Mouse (Mus musculus): ENCODE data around the gene Olfr1366. TPM values are rescaled to one million over a fixed set of nuclear protein-coding genes. Genes with fewer than 3 reads are reported as not detected.
A peak's percentile ranks its signal among the peaks of the same experiment; 100 is the strongest.
"Not testable (repeated sequence)": the region's sequence is repeated elsewhere in the genome, so short reads cannot be mapped to it uniquely, and the experiment has no call there.

Gene Olfr1366
- polyA plus RNA-seq, 1 experiment from 2014 or later = 0.06 TPM

DNA sequence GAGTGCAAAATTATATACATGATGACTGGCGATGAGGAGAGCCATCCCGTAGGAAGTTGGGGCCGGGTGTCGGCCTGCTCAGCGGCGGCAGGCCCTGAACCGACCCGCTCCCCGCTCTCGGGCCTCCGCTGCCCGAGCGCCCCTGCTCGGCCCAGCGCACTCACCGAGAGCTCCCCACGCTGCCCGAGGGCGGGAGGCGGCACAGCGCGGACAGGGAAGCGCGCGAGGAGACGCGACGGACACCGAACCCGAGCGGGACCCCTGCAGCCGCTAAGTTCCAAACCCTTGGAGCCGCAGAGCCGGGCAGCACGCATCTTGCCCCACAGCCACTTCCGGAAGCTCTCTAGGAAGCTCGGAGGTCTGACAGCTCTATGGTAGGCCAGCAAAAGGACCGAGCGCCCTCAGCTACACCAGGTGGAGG is 11.8 kb downstream of the Olfr1366 start, which contains the start of gene Zkscan8:
TSS of gene Zkscan8 (minus strand) at position 340 of the 421 bp plus-strand sequence.
- Histone ChIP-seq H3K4me2 (replicated peaks; ENCODE audit: low read depth, low read length) (peak within 1 kb of the TSS; percentile 64), H3K27me3 (replicated peaks; ENCODE audit: insufficient read depth, low read length) (no peaks in the 10 kb centered on the region), H3K4me3 (ENCODE audit: low read depth, low read length) (peak within 1 kb of the TSS; percentile 91), H3K4me1 (ENCODE audit: insufficient read depth, low read depth, low read length) (no peaks in the 10 kb centered on the region), H3K27ac (ENCODE audit: low read length) (peak within 1 kb of the TSS; percentile 96), H3K9me3 (ENCODE audit: low read length) (no peaks in the 10 kb centered on the region), H3K36me3 (ENCODE audit: insufficient read depth, low read length) (no peaks in the 10 kb centered on the region), H3K9ac (replicated peaks; ENCODE audit: low read depth) (peak within 1 kb of the TSS; percentile 98)
- WGBS = under 1% methylated on average over 37 of the region's 39 CpGs
- ATAC-seq = peak; percentile 100
- TF ChIP-seq CTCF (IDR thresholded peaks at IDR 0.05) = peak; percentile 43
- no peak for TF ChIP-seq EP300 (IDR thresholded peaks at IDR 0.05)
- DNase-seq (ENCODE audit: low spot score) = peak; percentile 92

DNA sequence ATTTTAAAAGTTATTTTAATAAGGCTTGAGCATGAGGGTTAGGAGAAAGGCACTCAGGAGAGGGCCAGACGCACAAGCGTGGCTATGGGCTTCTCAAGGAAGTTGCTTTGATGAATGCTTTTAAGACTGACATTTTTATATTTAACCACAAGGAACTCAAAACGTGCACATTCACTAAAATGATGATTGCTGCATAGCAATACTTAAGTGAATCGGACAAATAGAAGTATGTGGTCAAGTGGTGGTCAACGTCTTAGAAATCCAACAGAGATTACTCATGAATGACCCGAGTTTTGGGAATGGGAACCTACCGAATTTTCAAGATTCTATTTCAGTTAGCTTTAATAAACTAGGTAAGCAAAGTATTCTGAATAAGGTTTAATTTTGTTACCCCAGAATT is 12.5 kb downstream of the Olfr1366 start:
- TF ChIP-seq CTCF (IDR thresholded peaks at IDR 0.05) = no peak
- no peak for TF ChIP-seq EP300 (IDR thresholded peaks at IDR 0.05)
- H3K4me1 ChIP-seq (ENCODE audit: insufficient read depth, low read depth, low read length) = no peaks in the 10 kb centered on the region
- H3K4me2 ChIP-seq (replicated peaks; ENCODE audit: low read depth, low read length) = peak overlapping the region; percentile 8; the same call in 1 of the 2 replicates
- WGBS = 29% methylated on average over 7 of the region's 7 CpGs
- H3K9ac ChIP-seq (replicated peaks; ENCODE audit: low read depth) = no peak overlapping the region
- DNase-seq (ENCODE audit: low spot score) (peak; percentile 18), ATAC-seq (no peak)
- no peaks in the 10 kb centered on the region for H3K9me3 ChIP-seq (ENCODE audit: low read length)
- no peak overlapping the region for H3K4me3 ChIP-seq (ENCODE audit: low read depth, low read length)
- no peaks in the 10 kb centered on the region for H3K27me3 ChIP-seq (replicated peaks; ENCODE audit: insufficient read depth, low read length)
- H3K27ac ChIP-seq (ENCODE audit: low read length) = no peak overlapping the region
- no peaks in the 10 kb centered on the region for H3K36me3 ChIP-seq (ENCODE audit: insufficient read depth, low read length)

DNA sequence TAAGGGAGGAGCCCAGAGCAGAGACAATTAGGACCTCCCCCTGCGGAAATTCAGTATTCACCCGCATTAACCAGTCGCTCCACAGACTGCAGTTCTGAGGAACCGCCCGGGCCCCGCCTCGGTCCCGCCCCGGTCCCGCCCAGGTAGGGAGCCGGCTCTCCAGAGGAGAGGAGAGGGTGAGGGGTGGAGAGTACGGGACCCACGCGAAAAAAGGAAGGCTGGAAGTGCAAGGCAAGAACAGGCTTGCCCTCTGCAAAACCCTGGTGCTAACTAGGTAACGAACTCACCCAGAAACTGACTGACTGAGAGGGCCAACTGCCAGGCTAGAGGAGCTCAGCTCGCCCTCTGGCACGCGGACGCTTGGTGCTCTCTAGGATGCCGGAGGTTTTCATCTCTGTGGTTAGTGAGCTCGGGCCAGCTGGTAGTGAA is 36.4 kb downstream of the Olfr1366 start:
- Histone ChIP-seq H3K9me3 (ENCODE audit: low read length) (no peaks in the 10 kb centered on the region), H3K27me3 (replicated peaks; ENCODE audit: insufficient read depth, low read length) (no peaks in the 10 kb centered on the region), H3K36me3 (ENCODE audit: insufficient read depth, low read length) (no peaks in the 10 kb centered on the region), H3K27ac (ENCODE audit: low read length) (peak overlapping the region; percentile 60), H3K4me3 (ENCODE audit: low read depth, low read length) (peak overlapping the region; percentile 52), H3K4me1 (ENCODE audit: insufficient read depth, low read depth, low read length) (no peaks in the 10 kb centered on the region), H3K4me2 (replicated peaks; ENCODE audit: low read depth, low read length) (peak overlapping the region; percentile 36), H3K9ac (replicated peaks; ENCODE audit: low read depth) (peak overlapping the region; percentile 9; the same call in 1 of the 2 replicates)
- DNase-seq (ENCODE audit: low spot score) (peak; percentile 94), ATAC-seq (peak; percentile 100)
- WGBS = 1% methylated on average over 21 of the region's 21 CpGs
- TF ChIP-seq CTCF (IDR thresholded peaks at IDR 0.05) = no peak
- peak; percentile 63; the same call in 1 of the 2 replicates for TF ChIP-seq EP300 (IDR thresholded peaks at IDR 0.05)

DNA sequence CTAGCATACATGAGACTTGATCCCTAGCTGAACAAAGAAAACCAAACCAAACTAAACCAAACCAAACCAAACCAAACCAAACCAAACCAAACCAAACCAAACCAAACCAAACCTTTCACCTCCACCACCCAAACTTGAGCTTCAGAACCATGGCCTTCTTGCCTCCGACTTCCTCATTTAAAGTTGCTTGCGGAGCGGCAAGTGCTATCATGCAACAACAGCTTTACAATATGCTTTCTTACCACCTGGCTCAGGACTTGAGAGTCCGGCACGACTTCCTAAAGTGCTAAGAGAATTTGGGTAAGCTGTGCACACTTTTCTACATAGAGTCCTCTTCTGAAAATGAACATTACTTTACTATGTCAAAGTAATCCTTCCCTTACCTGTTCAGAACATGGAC is 40.3 kb downstream of the Olfr1366 start:
- Histone ChIP-seq H3K4me3 (ENCODE audit: low read depth, low read length) (no peak overlapping the region), H3K27me3 (replicated peaks; ENCODE audit: insufficient read depth, low read length) (no peaks in the 10 kb centered on the region), H3K36me3 (ENCODE audit: insufficient read depth, low read length) (no peaks in the 10 kb centered on the region), H3K9me3 (ENCODE audit: low read length) (no peaks in the 10 kb centered on the region), H3K4me2 (replicated peaks; ENCODE audit: low read depth, low read length) (no peak overlapping the region), H3K9ac (replicated peaks; ENCODE audit: low read depth) (no peak overlapping the region), H3K27ac (ENCODE audit: low read length) (no peak overlapping the region), H3K4me1 (ENCODE audit: insufficient read depth, low read depth, low read length) (no peaks in the 10 kb centered on the region)
- DNase-seq (ENCODE audit: low spot score) (no peak), ATAC-seq (no peak)
- WGBS = 82% methylated on average over 5 of the region's 5 CpGs
- TF ChIP-seq EP300 (IDR thresholded peaks at IDR 0.05) = no peak
- TF ChIP-seq CTCF (IDR thresholded peaks at IDR 0.05) = no peak

DNA sequence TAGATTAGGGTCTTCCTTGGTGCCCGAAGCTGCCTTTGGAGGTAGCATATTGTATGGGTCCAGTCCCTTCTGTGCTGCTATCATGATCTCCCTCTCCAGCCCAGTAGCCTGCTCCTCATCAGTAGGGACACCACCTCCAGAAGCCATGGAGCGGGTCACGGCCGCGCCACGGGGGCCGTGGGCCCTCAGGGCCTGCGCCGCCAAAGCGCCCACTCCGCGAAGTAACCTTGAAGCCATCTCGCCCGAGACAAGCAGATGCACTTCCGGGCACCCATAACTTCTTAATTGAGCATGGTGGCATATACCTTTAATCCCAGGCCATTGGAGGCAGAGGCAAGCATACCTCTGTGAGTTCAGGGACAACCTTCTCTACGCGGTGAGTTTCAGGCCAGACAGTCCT is 41.4 kb downstream of the Olfr1366 start, which contains the start of gene Gm11273:
TSS of gene Gm11273 (minus strand) at position 237 of the 400 bp plus-strand sequence.
- not testable (repeated sequence) for H3K27me3 ChIP-seq (replicated peaks; ENCODE audit: insufficient read depth, low read length)
- 91% methylated on average over 17 of the region's 17 CpGs for WGBS

DNA sequence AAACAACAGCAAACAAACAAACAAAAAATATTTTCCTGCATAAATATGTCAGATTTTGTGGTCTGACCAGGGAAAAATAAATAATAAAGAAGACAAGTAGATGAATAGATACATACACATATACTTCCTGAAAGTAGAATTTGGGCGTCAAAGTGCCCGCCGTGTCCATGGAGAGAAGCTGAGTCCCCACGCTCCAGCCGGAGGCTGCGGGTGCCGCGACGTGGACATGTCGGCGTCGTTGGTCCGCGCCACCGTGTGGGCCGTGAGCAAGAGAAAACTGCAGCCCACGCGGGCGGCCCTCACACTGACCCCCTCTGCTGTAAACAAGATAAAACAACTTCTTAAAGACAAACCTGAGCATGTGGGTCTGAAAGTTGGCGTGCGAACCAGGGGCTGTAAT is 47.5 kb downstream of the Olfr1366 start, which contains the start of gene AK157302:
TSS of gene AK157302 (plus strand) at position 144 of the 400 bp plus-strand sequence.
- Histone ChIP-seq H3K36me3 (ENCODE audit: insufficient read depth, low read length) (no peaks in the 10 kb centered on the region), H3K4me1 (ENCODE audit: insufficient read depth, low read depth, low read length) (no peaks in the 10 kb centered on the region), H3K9me3 (ENCODE audit: low read length) (no peaks in the 10 kb centered on the region), H3K9ac (replicated peaks; ENCODE audit: low read depth) (no peak within 1 kb of the TSS), H3K4me2 (replicated peaks; ENCODE audit: low read depth, low read length) (no peak within 1 kb of the TSS), H3K4me3 (ENCODE audit: low read depth, low read length) (no peak within 1 kb of the TSS), H3K27me3 (replicated peaks; ENCODE audit: insufficient read depth, low read length) (no peaks in the 10 kb centered on the region), H3K27ac (ENCODE audit: low read length) (no peak within 1 kb of the TSS)
- WGBS = 95% methylated on average over 21 of the region's 21 CpGs
- DNase-seq (ENCODE audit: low spot score) (no peak), ATAC-seq (no peak)
- TF ChIP-seq EP300 (IDR thresholded peaks at IDR 0.05) (no peak), CTCF (IDR thresholded peaks at IDR 0.05) (no peak)

More for the DNA sequence above, 41.4 kb downstream of the Olfr1366 start, which contains the start of gene Gm11273:
- DNase-seq (ENCODE audit: low spot score); H3K4me3 ChIP-seq (ENCODE audit: low read depth, low read length); H3K4me2 ChIP-seq (replicated peaks; ENCODE audit: low read depth, low read length); H3K9me3 ChIP-seq (ENCODE audit: low read length); H3K4me1 ChIP-seq (ENCODE audit: insufficient read depth, low read depth, low read length); H3K9ac ChIP-seq (replicated peaks; ENCODE audit: low read depth); H3K27ac ChIP-seq (ENCODE audit: low read length); ATAC-seq; H3K36me3 ChIP-seq (ENCODE audit: insufficient read depth, low read length): not testable (repeated sequence)
